ENCODE assay signal across 15 mouse cellular contexts in genomic region chr10:122302259-122302658, GRCm38 (mm10).
"Had no signal": no experiment of that assay in that cellular context is flagged by ENCODE, and none has a peak within 500 bp of the region (broad histone marks: within the 10 kb centered on the region; RNA-seq: fewer than 3 reads in every experiment).

No protein-coding gene starts in this region.

- H3K4me3 ChIP-seq: left cerebral cortex, adult 2 months; limb, embryonic 15.5 days; liver, embryonic 12.5 days; lung, embryonic 15.5 days; megakaryocyte, embryonic 14.5 days; midbrain, embryonic 15.5 days; neural tube, embryonic 13.5 days had no signal

- ATAC-seq: liver, embryonic 12.5 days; midbrain, embryonic 15.5 days had no signal

- H3K27ac ChIP-seq: left cerebral cortex, adult 2 months; limb, embryonic 15.5 days; liver, embryonic 12.5 days; lung, embryonic 15.5 days; macrophage; midbrain, embryonic 15.5 days; neural tube, embryonic 13.5 days; stomach, postnatal 0 days had no signal

- DNase-seq: kidney, postnatal 14 days; lung, postnatal 14 days; retina, postnatal 1 day; right cerebral cortex, postnatal 14 days; thymus, postnatal 4 days had no signal

- H3K4me1 ChIP-seq: limb, embryonic 15.5 days; liver, embryonic 12.5 days; lung, embryonic 15.5 days; megakaryocyte, embryonic 14.5 days; midbrain, embryonic 15.5 days; neural tube, embryonic 13.5 days had no signal

- H3K9ac ChIP-seq: limb, embryonic 15.5 days; liver, embryonic 12.5 days; lung, embryonic 15.5 days; midbrain, embryonic 15.5 days; neural tube, embryonic 13.5 days had no signal

- H3K9me3 ChIP-seq: limb, embryonic 15.5 days; lung, embryonic 15.5 days; midbrain, embryonic 15.5 days; neural tube, embryonic 13.5 days had no signal

- H3K4me2 ChIP-seq: limb, embryonic 15.5 days; liver, embryonic 12.5 days; lung, embryonic 15.5 days; midbrain, embryonic 11.5 days; midbrain, embryonic 15.5 days; neural tube, embryonic 13.5 days had no signal

- H3K27me3 ChIP-seq: limb, embryonic 15.5 days; liver, embryonic 12.5 days; lung, embryonic 15.5 days; megakaryocyte, embryonic 14.5 days; midbrain, embryonic 15.5 days; neural tube, embryonic 13.5 days had no signal

- H3K36me3 ChIP-seq: limb, embryonic 15.5 days; liver, embryonic 12.5 days; lung, embryonic 15.5 days; midbrain, embryonic 15.5 days; neural tube, embryonic 13.5 days had no signal
